Mouse (Mus musculus): ENCODE results near the gene Dll4. TPM values are rescaled to one million over a fixed set of nuclear protein-coding genes. Genes with fewer than 3 reads are reported as not detected.

Gene Dll4
- total and polyA plus RNA-seq, 2 experiments from 2014 or later, result 2.4 to 2.8 TPM

- Histone ChIP-seq H3K4me3 (ENCODE audit: low read depth, low read length) (no peak overlapping the region), H3K9ac (no peak overlapping the region), H3K4me2 (ENCODE audit: low read depth) (no peak overlapping the region), H3K4me1 (ENCODE audit: insufficient read depth) (no peaks in the 10 kb centered on the region), H3K27me3 (ENCODE audit: insufficient read depth, low read length) (no peaks in the 10 kb centered on the region), H3K9me3 (ENCODE audit: low read length) (peaks cover 12% of the 10 kb centered on the region), H3K36me3 (ENCODE audit: insufficient read depth) (no peaks in the 10 kb centered on the region), H3K27ac (ENCODE audit: low read depth, low read length) (no peak overlapping the region)
- 93% methylated on average over 2 of the region's 2 CpGs for WGBS
- ATAC-seq, result no peak
- DNase-seq, result no peak
- TF ChIP-seq CTCF (IDR thresholded peaks at IDR 0.05; ENCODE audit: low read depth), result no peak
Measured at GRCm38 (mm10) chr2:119359721-119360291, 34.2 kb downstream of the Dll4 start.

GRCm38 (mm10) chr2:119364969-119365368 lies 39.4 kb downstream of the Dll4 start:
- DNase-seq (no peak), ATAC-seq (no peak)
- H3K4me3 ChIP-seq (ENCODE audit: low read depth, low read length), result no peak overlapping the region
- no peak overlapping the region for H3K4me2 ChIP-seq (ENCODE audit: low read depth)
- peaks cover 12% of the 10 kb centered on the region for H3K9me3 ChIP-seq (ENCODE audit: low read length)
- H3K9ac ChIP-seq, result no peak overlapping the region
- H3K27ac ChIP-seq (ENCODE audit: low read depth, low read length), result no peak overlapping the region
- WGBS, result 92% methylated on average over 3 of the region's 3 CpGs
- H3K27me3 ChIP-seq (ENCODE audit: insufficient read depth, low read length), result no peaks in the 10 kb centered on the region
- no peaks in the 10 kb centered on the region for H3K4me1 ChIP-seq (ENCODE audit: insufficient read depth)
- peaks cover 6% of the 10 kb centered on the region for H3K36me3 ChIP-seq (ENCODE audit: insufficient read depth)
- TF ChIP-seq CTCF (IDR thresholded peaks at IDR 0.05; ENCODE audit: low read depth), result no peak

GRCm38 (mm10) chr2:119367346-119367745 lies 41.8 kb downstream of the Dll4 start:
- H3K4me2 ChIP-seq (ENCODE audit: low read depth), result no peak overlapping the region
- no peak overlapping the region for H3K9ac ChIP-seq
- H3K27me3 ChIP-seq (ENCODE audit: insufficient read depth, low read length), result no peaks in the 10 kb centered on the region
- no peak for TF ChIP-seq CTCF (IDR thresholded peaks at IDR 0.05; ENCODE audit: low read depth)
- no peaks in the 10 kb centered on the region for H3K4me1 ChIP-seq (ENCODE audit: insufficient read depth)
- H3K36me3 ChIP-seq (ENCODE audit: insufficient read depth), result peaks cover 17% of the 10 kb centered on the region
- 68% methylated on average over 3 of the region's 3 CpGs for WGBS
- DNase-seq (no peak), ATAC-seq (no peak)
- H3K4me3 ChIP-seq (ENCODE audit: low read depth, low read length), result no peak overlapping the region
- no peaks in the 10 kb centered on the region for H3K9me3 ChIP-seq (ENCODE audit: low read length)
- no peak overlapping the region for H3K27ac ChIP-seq (ENCODE audit: low read depth, low read length)

GRCm38 (mm10) chr2:119370116-119370515 lies 44.5 kb downstream of the Dll4 start:
- DNase-seq, result no peak
- Histone ChIP-seq H3K36me3 (ENCODE audit: insufficient read depth) (peaks cover 39% of the 10 kb centered on the region), H3K27ac (ENCODE audit: low read depth, low read length) (no peak overlapping the region), H3K4me3 (ENCODE audit: low read depth, low read length) (no peak overlapping the region), H3K4me1 (ENCODE audit: insufficient read depth) (no peaks in the 10 kb centered on the region), H3K27me3 (ENCODE audit: insufficient read depth, low read length) (no peaks in the 10 kb centered on the region), H3K9ac (no peak overlapping the region), H3K9me3 (ENCODE audit: low read length) (no peaks in the 10 kb centered on the region), H3K4me2 (ENCODE audit: low read depth) (no peak overlapping the region)
- no peak for TF ChIP-seq CTCF (IDR thresholded peaks at IDR 0.05; ENCODE audit: low read depth)
- no peak for ATAC-seq
- WGBS, result 96% methylated on average over 10 of the region's 10 CpGs

GRCm38 (mm10) chr2:119377286-119377685 lies 51.7 kb downstream of the Dll4 start:
- 66% methylated on average over 9 of the region's 9 CpGs for WGBS
- peaks cover 85% of the 10 kb centered on the region for H3K36me3 ChIP-seq (ENCODE audit: insufficient read depth)

GRCm38 (mm10) chr2:119377826-119378225 lies 52.2 kb downstream of the Dll4 start:
- TF ChIP-seq CTCF (IDR thresholded peaks at IDR 0.05; ENCODE audit: low read depth), result no peak
- Histone ChIP-seq H3K4me1 (ENCODE audit: insufficient read depth) (no peaks in the 10 kb centered on the region), H3K27ac (ENCODE audit: low read depth, low read length) (no peak overlapping the region), H3K9me3 (ENCODE audit: low read length) (no peaks in the 10 kb centered on the region), H3K4me2 (ENCODE audit: low read depth) (no peak overlapping the region), H3K4me3 (ENCODE audit: low read depth, low read length) (no peak overlapping the region), H3K27me3 (ENCODE audit: insufficient read depth, low read length) (no peaks in the 10 kb centered on the region), H3K36me3 (ENCODE audit: insufficient read depth) (peaks cover 84% of the 10 kb centered on the region), H3K9ac (no peak overlapping the region)
- DNase-seq (no peak), ATAC-seq (no peak)
- 32% methylated on average over 3 of the region's 3 CpGs for WGBS

More at GRCm38 (mm10) chr2:119377286-119377685, 51.7 kb downstream of the Dll4 start:
- ATAC-seq (no peak), DNase-seq (no peak)
- H3K4me1 ChIP-seq (ENCODE audit: insufficient read depth), result no peaks in the 10 kb centered on the region
- no peak overlapping the region for H3K4me2 ChIP-seq (ENCODE audit: low read depth)
- no peak overlapping the region for H3K27ac ChIP-seq (ENCODE audit: low read depth, low read length)
- H3K27me3 ChIP-seq (ENCODE audit: insufficient read depth, low read length), result no peaks in the 10 kb centered on the region
- H3K9me3 ChIP-seq (ENCODE audit: low read length), result no peaks in the 10 kb centered on the region
- H3K4me3 ChIP-seq (ENCODE audit: low read depth, low read length), result no peak overlapping the region
- TF ChIP-seq CTCF (IDR thresholded peaks at IDR 0.05; ENCODE audit: low read depth), result no peak
- H3K9ac ChIP-seq, result no peak overlapping the region

GRCm38 (mm10) chr2:119379455-119379854 lies 53.9 kb downstream of the Dll4 start:
- TF ChIP-seq CTCF (IDR thresholded peaks at IDR 0.05; ENCODE audit: low read depth), result no peak
- ATAC-seq (no peak), DNase-seq (no peak)
- Histone ChIP-seq H3K36me3 (ENCODE audit: insufficient read depth) (peaks cover 79% of the 10 kb centered on the region), H3K4me2 (ENCODE audit: low read depth) (no peak overlapping the region), H3K4me3 (ENCODE audit: low read depth, low read length) (no peak overlapping the region), H3K27me3 (ENCODE audit: insufficient read depth, low read length) (no peaks in the 10 kb centered on the region), H3K9me3 (ENCODE audit: low read length) (no peaks in the 10 kb centered on the region), H3K4me1 (ENCODE audit: insufficient read depth) (no peaks in the 10 kb centered on the region), H3K27ac (ENCODE audit: low read depth, low read length) (no peak overlapping the region), H3K9ac (no peak overlapping the region)
- 84% methylated on average over 3 of the region's 3 CpGs for WGBS

Other genes with a start within 250 kb of the Dll4 start
- 1.2 and 1.4 TPM in 2 replicates for gene Rad51, start 213.0 kb upstream of the Dll4 start, total RNA-seq (2014; rRNA removed)
- 6.3 and 8.4 TPM in 2 replicates for gene Rad51, start 213.0 kb upstream of the Dll4 start, polyA plus RNA-seq (2015; fragmentation: Nextera tagmentation; extraction: Ambion mirVana)
- 45.8 and 57.3 TPM in 2 replicates for gene Rmdn3, start 168.8 kb upstream of the Dll4 start, total RNA-seq (2014; rRNA removed)
- 36.4 and 39.5 TPM in 2 replicates for gene Rmdn3, start 168.8 kb upstream of the Dll4 start, polyA plus RNA-seq (2015; fragmentation: Nextera tagmentation; extraction: Ambion mirVana)
- 0.38 TPM in 1 of 2 replicates, not detected in the other for gene Gchfr, start 158.0 kb upstream of the Dll4 start, total RNA-seq (2014; rRNA removed)
- 1.5 and 1.9 TPM in 2 replicates for gene Gchfr, start 158.0 kb upstream of the Dll4 start, polyA plus RNA-seq (2015; fragmentation: Nextera tagmentation; extraction: Ambion mirVana)
- gene Gm14137, start 151.3 kb upstream of the Dll4 start, total RNA-seq (2014; rRNA removed), result 0.08 TPM in 1 of 2 replicates, not detected in the other
- 0.09 and 0.28 TPM in 2 replicates for gene Gm14137, start 151.3 kb upstream of the Dll4 start, polyA plus RNA-seq (2015; fragmentation: Nextera tagmentation; extraction: Ambion mirVana)
- gene Zfyve19, start 117.2 kb upstream of the Dll4 start, total RNA-seq (2014; rRNA removed), result 37.4 and 38.6 TPM in 2 replicates
- 58.3 and 62.5 TPM in 2 replicates for gene Zfyve19, start 117.2 kb upstream of the Dll4 start, polyA plus RNA-seq (2015; fragmentation: Nextera tagmentation; extraction: Ambion mirVana)
- 30.6 and 41.9 TPM in 2 replicates for gene Dnajc17, start 117.0 kb upstream of the Dll4 start, total RNA-seq (2014; rRNA removed)
- 25.2 and 27.0 TPM in 2 replicates for gene Dnajc17, start 117.0 kb upstream of the Dll4 start, polyA plus RNA-seq (2015; fragmentation: Nextera tagmentation; extraction: Ambion mirVana)
- gene Ppp1r14d, start 95.9 kb upstream of the Dll4 start, total RNA-seq (2014; rRNA removed), result not detected in 2 replicates
- gene Ppp1r14d, start 95.9 kb upstream of the Dll4 start, polyA plus RNA-seq (2015; fragmentation: Nextera tagmentation; extraction: Ambion mirVana), result not detected in 2 replicates
- 1.6 and 1.8 TPM in 2 replicates for gene Spint1, start 88.4 kb upstream of the Dll4 start, total RNA-seq (2014; rRNA removed)
- gene Spint1, start 88.4 kb upstream of the Dll4 start, polyA plus RNA-seq (2015; fragmentation: Nextera tagmentation; extraction: Ambion mirVana), result 0.52 and 1.1 TPM in 2 replicates
- 20.5 and 27.8 TPM in 2 replicates for gene Rhov, start 54.5 kb upstream of the Dll4 start, total RNA-seq (2014; rRNA removed)
- 22.9 and 29.3 TPM in 2 replicates for gene Rhov, start 54.5 kb upstream of the Dll4 start, polyA plus RNA-seq (2015; fragmentation: Nextera tagmentation; extraction: Ambion mirVana)
- gene Vps18, start 37.0 kb upstream of the Dll4 start, total RNA-seq (2014; rRNA removed), result 22.5 and 26.7 TPM in 2 replicates
- 17.5 and 22.3 TPM in 2 replicates for gene Vps18, start 37.0 kb upstream of the Dll4 start, polyA plus RNA-seq (2015; fragmentation: Nextera tagmentation; extraction: Ambion mirVana)
- 8.7 and 20.4 TPM in 2 replicates for gene Chac1, start 25.4 kb downstream of the Dll4 start, total RNA-seq (2014; rRNA removed)
- 5.7 and 9.1 TPM in 2 replicates for gene Chac1, start 25.4 kb downstream of the Dll4 start, polyA plus RNA-seq (2015; fragmentation: Nextera tagmentation; extraction: Ambion mirVana)
- gene Ino80, start 151.9 kb downstream of the Dll4 start, total RNA-seq (2014; rRNA removed), result 11.2 and 16.3 TPM in 2 replicates
- 1.4 and 2.2 TPM in 2 replicates for gene Ino80, start 151.9 kb downstream of the Dll4 start, polyA plus RNA-seq (2015; fragmentation: Nextera tagmentation; extraction: Ambion mirVana)
- gene Exd1, start 221.8 kb downstream of the Dll4 start, total RNA-seq (2014; rRNA removed), result 0.77 and 0.81 TPM in 2 replicates
- gene Exd1, start 221.8 kb downstream of the Dll4 start, polyA plus RNA-seq (2015; fragmentation: Nextera tagmentation; extraction: Ambion mirVana), result 0.42 and 0.73 TPM in 2 replicates
- gene Chp1, start 221.9 kb downstream of the Dll4 start, total RNA-seq (2014; rRNA removed), result 53.9 and 69.8 TPM in 2 replicates
- gene Chp1, start 221.9 kb downstream of the Dll4 start, polyA plus RNA-seq (2015; fragmentation: Nextera tagmentation; extraction: Ambion mirVana), result 52.3 and 58.9 TPM in 2 replicates

Data from forebrain, postnatal 0 days (tissue).